Mouse (Mus musculus): ENCODE results near the gene Prr23a1. TPM values are rescaled to one million over a fixed set of nuclear protein-coding genes. Genes with fewer than 3 reads are reported as not detected.

Gene Prr23a1
- polyA plus RNA-seq (2017; shearing (Covaris generic)), result not detected

DNA sequence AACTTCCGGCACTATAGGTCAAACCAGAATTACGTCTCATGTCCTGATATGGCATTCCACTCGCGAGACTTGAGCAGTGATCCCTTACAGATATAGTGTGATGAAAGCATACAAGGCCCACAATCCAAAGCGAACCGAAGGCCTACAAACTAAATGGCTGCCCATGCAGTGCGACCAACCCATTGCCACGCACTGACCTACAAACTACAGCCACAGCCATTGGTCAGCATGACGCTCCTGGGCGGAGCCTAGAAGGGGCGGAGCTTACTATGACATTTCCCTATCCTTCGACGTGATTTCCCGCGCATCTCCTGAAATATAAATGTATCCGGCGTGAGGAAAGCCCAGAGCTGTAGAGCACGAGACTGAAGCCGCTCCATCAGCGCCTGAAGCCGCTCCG, at the start of gene Prr23a1:
Gene Prr23a1, plus strand, starts transcription at position 387 of the 400 bp plus-strand sequence.

DNA sequence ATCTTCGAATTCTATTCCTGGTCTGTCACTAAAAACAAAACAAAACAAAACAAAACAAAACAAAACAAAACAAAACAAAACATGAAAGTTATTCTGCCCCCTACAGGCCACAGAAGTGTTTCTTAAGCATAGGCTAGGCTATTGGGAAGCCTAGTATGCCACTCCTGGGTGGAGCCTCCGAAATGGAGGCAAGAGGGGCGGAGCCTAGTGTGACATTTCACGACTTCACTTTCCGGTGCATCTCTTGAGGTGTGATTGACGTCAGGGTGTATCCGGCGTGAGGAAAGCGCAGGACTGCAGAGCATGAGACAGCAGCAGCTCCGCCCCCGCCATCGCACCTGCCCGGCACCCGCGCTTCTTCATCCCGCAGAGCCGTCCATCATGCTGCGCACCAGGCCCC, 13.9 kb downstream of the Prr23a1 start, which contains the start of gene Prr23a2:
Gene Prr23a2, plus strand, starts transcription at position 285 of the 400 bp plus-strand sequence.

DNA sequence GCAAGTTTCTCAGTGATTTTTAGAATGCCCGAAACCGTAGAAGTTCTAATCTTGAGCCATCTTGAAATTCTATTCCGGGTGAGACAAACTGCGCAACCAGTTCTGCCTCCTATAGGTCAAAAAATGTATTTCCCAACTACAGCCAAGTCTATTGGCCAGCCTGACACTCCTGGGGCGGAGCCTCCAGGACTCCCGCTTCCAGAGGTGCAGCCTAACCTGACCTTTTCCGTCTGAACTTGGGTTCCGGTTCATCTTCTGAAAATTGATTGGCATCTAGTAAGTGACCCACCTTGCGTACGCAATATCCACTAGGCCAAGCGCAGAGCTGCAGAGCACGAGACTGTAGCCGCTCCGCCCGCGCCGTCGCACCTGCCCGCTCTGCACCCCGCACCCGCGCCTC, 22.3 kb downstream of the Prr23a1 start, which contains the start of gene Prr23a3:
Gene Prr23a3, plus strand, starts transcription at position 197 of the 400 bp plus-strand sequence.

Other genes starting within 250 kb of the Prr23a1 start
- 10 to 100 TPM; 18.1 to 20.0 TPM for gene Mrps22, start 240.8 kb upstream of the Prr23a1 start, polyA plus RNA-seq (2017; shearing (Covaris generic))
- gene Prr23a2, start 14.0 kb downstream of the Prr23a1 start, polyA plus RNA-seq (2017; shearing (Covaris generic)), result not detected
- gene Prr23a3, start 22.3 kb downstream of the Prr23a1 start, polyA plus RNA-seq (2017; shearing (Covaris generic)), result not detected
- gene 7420426K07Rik, start 60.6 kb downstream of the Prr23a1 start, polyA plus RNA-seq (2017; shearing (Covaris generic)), result not detected
- gene Foxl2, start 112.8 kb downstream of the Prr23a1 start, polyA plus RNA-seq (2017; shearing (Covaris generic)), result under 1 TPM in 1 of 2 experiments, not detected in 1; 0.48 TPM
- 10 to 100 TPM; 74.1 to 82.5 TPM for gene Faim, start 143.9 kb downstream of the Prr23a1 start, polyA plus RNA-seq (2017; shearing (Covaris generic))
- gene Gm1123, start 193.2 kb downstream of the Prr23a1 start, polyA plus RNA-seq (2017; shearing (Covaris generic)), result 1 to 10 TPM in 1 of 2 experiments, not detected in 1; 1.1 TPM

Data from inflammation-experienced regulatory T-cells (primary cell).